Mouse (Mus musculus): ENCODE results near the gene Zfhx3. TPM values are rescaled to one million over a fixed set of nuclear protein-coding genes. Genes with fewer than 3 reads are reported as not detected.
A peak's percentile ranks its signal among the peaks of the same experiment; 100 is the strongest.

Zfhx3 gene
- total RNA-seq, 2 experiments from 2014 or later, result 3.4 to 4.3 TPM

GRCm38 (mm10) chr8:108317532-108318093 is 375.2 kb downstream of the Zfhx3 start:
- DNase-seq (ENCODE audit: extremely low spot score in 1 of 2, low spot score in 1 of 2), result no peak

DNA sequence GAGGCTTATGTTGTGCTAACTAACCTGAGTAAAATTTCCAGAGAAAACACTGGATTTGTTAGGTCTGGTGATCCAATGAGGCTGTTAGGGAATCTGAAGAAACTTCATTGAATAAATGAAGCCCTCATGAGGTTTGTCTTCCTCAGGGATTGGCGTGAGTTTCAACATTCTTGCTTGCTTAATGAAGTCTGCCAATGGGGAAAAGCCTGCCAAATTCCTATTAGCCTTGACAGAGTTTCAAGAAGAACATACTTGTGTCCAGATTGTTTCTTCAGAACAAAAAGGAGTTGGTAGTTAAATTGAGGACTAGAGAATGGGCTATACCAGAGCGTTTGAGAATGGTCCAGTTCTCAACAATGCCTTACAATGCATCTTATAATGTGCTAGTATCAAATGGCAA is 385.3 kb downstream of the Zfhx3 start:
- no peak for DNase-seq (ENCODE audit: extremely low spot score in 1 of 2, low spot score in 1 of 2)

DNA sequence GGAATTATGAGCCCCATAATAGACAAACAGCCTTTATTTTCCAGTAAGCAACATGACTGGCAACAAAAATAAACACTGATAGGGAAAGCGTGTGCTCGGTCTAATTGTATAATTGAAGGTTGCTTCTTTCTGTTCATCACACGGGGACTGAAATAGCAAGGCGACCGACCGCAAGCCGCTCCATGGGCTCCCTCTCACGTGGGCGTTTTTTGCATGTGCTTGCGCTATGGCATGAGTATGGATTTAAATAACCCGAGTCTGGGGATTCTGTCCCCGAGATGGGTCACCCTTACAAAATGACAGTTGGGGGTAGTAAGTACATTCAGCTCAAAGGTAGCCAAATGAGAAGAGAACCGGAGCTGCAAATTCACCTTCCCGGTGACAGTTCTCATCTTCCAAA is 405.9 kb downstream of the Zfhx3 start:
- DNase-seq (ENCODE audit: extremely low spot score in 1 of 2, low spot score in 1 of 2), result no peak

DNA sequence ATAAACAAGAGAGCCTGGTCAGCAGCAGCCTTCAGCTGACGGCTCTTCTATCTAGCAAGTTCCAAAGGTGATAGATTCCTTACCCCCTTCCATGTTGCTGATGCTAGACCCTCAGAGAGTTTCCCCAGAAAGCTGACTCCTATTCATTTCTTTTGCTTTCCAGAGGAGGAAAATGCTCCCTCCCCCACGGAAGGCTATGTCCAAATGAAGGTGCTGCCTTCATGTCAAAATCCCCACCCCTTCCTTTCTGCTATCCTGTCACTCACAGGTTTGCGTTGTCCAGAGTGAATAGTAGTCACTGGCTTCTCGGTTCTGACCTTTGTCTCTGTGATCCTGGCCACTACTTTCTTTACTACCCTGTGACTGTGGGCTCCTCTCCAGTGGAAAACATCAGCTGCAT is 406.3 kb downstream of the Zfhx3 start:
- DNase-seq (ENCODE audit: extremely low spot score in 1 of 2, low spot score in 1 of 2), result no peak

DNA sequence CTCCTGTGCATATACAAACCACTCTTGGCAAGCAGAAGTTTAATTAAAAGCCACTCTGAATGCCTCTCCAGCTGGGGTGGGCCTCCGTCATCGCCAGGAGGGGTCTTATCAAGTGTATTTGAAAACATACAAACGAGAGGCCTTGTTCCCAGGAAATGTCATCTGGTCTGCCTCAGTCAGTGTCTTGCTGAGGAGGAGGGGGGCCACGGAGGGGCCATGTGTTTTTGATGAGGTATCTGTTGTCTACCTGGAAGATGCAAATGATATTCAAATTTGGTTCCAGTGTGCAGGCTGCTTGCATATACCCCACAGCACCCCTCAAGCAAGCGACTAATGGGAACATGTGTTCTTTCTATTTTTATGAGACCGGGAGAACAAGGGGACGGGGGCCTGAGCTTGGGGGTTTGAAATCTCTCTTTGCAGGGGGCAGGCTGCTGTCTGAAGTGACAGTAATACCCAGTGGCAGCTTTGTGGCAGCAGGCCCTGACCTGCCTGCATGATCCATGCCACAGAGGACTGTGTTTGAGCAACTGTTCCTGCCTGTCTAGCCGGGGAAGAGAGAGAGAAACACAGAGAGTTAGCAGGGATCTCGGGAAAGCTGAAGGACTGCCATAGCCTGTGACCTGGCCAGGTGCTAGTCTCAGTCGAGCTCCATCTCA is 412.8 kb downstream of the Zfhx3 start:
- DNase-seq (ENCODE audit: extremely low spot score in 1 of 2, low spot score in 1 of 2), result no peak

DNA sequence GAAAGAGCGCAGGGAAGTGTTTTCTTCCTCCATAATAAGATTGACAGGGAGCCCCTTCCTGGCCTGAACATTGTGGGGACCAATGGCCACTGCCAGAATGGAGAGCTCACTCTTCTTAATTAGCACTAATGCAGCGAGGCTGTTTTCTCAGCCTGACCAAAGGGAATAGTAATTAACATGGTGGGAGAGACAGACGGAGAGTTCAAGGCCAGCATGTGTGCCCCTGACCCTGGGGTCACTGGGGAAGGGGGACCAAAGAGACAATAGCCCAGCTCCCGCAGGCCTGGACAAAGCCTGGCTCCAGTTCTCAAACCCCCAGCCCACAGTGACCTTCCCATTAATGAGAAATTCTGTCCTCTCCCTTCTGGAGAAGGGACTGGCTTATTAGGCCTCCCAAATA is 419.0 kb downstream of the Zfhx3 start:
- DNase-seq (ENCODE audit: extremely low spot score in 1 of 2, low spot score in 1 of 2), result no peak

GRCm38 (mm10) chr8:108362421-108362820 is 420.0 kb downstream of the Zfhx3 start:
- DNase-seq (ENCODE audit: extremely low spot score in 1 of 2, low spot score in 1 of 2), result no peak

DNA sequence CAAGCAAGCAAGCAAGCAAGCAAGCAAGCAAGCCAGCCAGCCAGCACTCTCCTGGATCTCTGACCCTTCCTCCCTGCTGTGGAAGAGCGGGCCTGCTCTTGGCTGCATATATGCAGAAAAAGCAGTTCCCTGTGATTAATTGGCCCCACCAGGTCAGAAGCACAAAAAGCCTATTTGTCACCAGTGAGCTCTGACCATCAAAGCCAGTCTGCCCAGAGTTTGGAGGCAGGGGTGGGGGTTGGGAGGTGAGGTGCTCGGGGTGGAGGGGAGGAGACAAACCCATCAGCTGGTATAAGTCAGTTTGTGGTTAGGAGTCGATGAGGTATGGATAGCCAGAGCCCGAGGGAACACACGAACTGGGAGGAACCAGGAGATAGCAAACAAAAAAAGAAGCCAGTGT is 421.0 kb downstream of the Zfhx3 start:
- DNase-seq (ENCODE audit: extremely low spot score in 1 of 2, low spot score in 1 of 2), result no peak

DNA sequence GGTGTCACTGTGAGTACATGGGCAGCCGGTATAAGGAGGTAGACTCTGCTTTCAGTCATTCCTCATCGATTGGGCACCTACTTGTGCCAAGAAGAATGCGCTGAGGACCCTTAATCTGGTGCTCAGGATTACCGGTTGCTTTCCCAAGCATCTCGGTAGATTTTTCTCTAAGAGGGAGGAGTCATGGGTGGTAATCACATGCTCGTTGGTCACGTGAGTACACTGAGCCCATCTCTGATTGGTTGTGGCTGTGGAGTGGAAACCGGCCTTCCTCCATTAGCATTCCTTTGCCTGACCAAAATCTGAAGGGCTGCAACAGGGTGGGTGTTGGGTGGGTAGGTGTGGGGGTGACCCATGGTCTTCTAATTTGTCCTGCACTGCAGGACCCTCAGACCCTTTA is 421.4 kb downstream of the Zfhx3 start:
- no peak for DNase-seq (ENCODE audit: extremely low spot score in 1 of 2, low spot score in 1 of 2)

- no peak for DNase-seq (ENCODE audit: extremely low spot score in 1 of 2, low spot score in 1 of 2)
Observed at GRCm38 (mm10) chr8:108369081-108369480, 426.6 kb downstream of the Zfhx3 start.

DNA sequence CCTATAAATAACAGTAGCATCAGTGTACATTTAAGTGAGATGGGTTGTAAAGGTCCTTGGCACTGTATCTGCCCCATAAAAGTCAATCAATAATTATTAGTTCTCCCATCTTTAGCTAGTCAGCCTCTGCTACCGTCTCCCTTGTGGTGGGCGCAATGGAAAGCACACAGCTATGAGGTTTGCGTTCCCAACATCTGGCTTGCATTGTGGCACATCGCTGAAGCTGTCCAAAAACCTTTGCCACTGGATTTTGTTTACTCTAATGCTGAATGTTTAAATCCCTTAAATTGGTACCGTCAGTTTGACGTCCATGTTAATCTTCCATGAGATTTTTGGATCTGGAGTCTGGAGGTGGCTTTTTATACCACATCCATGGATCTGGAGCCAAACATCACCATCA is 428.3 kb downstream of the Zfhx3 start:
- DNase-seq (ENCODE audit: extremely low spot score in 1 of 2, low spot score in 1 of 2), result no peak

GRCm38 (mm10) chr8:108373046-108373445 is 430.6 kb downstream of the Zfhx3 start:
- no peak for DNase-seq (ENCODE audit: extremely low spot score in 1 of 2, low spot score in 1 of 2)

DNA sequence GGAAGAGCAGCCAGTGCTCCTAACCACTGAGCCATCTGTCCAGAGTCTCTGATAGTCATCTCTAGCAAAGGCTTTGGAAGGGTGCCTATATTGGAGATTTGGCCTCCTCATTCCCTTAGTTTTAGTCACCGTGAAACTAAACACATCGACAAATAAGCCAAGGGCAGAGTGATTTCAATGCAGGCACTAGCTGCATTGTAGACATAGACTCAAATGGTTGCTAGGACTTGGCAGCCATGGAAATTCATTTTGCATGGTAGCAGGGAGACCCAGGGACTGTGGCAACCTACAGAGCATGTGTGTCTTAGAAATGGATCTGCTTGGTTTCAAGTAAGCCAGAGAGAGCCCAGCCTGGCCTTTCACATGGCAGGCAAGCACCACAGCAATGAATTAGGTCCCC is 435.6 kb downstream of the Zfhx3 start:
- DNase-seq (ENCODE audit: extremely low spot score in 1 of 2, low spot score in 1 of 2), result no peak

DNA sequence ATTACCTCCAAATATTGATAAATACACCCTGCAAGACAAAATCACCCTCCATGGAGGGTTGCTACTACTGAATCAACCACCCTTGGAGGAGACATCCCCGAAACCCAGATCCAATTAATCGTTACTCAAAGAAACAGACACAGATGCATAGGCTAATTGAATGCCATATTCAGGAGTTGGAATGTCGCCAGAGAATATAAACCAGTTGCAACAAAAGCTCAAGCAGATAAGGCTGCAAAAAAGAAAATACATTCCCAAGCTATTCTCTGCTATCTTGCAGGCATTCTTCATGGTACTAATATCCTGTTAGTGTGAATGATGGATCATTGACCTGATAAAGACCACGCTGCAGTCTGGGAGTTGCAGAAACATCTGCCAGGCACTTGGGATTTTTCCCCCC is 440.7 kb downstream of the Zfhx3 start:
- DNase-seq (ENCODE audit: extremely low spot score in 1 of 2, low spot score in 1 of 2), result no peak

- DNase-seq (ENCODE audit: extremely low spot score in 1 of 2, low spot score in 1 of 2), result no peak
Observed at GRCm38 (mm10) chr8:108387160-108387912, 444.9 kb downstream of the Zfhx3 start.

DNA sequence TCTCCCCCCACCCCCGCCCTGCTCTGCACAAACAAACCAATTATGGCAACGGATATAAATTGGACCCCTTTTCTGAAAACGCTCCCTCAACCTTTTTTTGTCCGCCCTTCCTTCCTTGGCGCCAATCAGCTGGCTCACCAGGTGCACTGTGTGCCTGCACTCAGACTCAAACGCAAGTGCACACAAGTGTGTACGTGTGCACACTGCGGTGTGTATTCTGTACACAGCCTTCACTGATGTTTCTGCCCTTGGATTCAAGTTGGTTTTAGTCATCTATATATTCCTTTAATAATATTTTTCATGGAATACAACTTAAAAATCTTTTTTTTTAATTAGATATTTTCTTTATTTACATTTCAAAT is 445.4 kb downstream of the Zfhx3 start:
- DNase-seq (ENCODE audit: extremely low spot score in 1 of 2, low spot score in 1 of 2), result no peak

DNA sequence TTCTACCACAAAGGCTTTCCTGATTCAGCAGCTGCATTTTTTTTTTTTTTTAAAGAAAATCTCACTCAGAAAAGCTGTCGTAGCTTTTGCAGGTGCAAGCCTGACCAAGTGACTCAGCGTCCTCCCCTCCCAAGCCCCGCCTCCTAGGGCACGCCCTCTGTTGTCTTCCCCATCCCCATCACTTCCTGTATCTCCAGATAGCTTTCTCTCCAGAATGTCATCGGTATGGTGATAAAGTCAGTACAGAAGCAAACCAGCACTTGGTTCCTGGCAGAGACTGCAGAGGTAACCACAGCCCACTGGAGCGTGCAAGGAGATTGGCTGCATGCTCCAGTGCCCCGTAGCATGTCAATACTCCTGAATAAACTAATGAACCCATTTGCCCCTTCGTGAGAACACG is 450.5 kb downstream of the Zfhx3 start:
- no peak for DNase-seq (ENCODE audit: extremely low spot score in 1 of 2, low spot score in 1 of 2)

- DNase-seq (ENCODE audit: extremely low spot score in 1 of 2, low spot score in 1 of 2), result no peak
Observed at GRCm38 (mm10) chr8:108402149-108402548, 459.7 kb downstream of the Zfhx3 start.

- peak; percentile 19 to 37 for DNase-seq (ENCODE audit: extremely low spot score in 1 of 2, low spot score in 1 of 2)
Observed at GRCm38 (mm10) chr8:108406716-108407494, 464.5 kb downstream of the Zfhx3 start.

DNA sequence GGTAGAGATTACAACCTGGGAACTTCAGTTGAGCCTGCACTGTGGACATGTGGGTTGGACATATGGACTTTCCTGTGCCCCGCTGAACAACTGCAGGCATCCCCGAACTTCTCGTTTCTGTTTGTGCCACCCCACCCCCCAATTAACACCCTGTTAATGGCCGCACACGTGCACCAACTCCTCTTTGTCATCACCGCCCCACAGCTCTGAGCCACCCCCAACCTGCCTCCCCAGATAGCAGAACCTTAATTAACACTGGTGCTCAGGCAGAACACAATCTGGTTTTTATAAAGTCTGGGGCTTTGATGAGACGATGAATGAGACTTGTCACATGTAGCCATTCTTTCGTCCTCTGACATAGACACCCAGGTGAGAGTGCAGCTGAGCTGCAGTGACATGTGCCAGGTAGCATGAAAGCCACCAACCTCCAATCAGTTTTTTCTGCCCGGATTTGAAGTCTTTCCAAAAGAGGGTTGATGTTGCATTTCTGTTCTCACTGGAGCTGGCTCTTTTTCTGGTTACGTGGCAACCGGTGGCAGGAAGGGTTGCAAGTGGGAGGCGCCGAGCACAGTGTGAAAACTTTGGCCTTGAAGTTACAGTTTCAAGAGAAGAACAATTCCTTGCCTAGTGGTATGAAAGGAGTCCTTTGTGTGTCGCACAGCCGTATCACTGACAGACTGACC is 476.9 kb downstream of the Zfhx3 start:
- DNase-seq (ENCODE audit: extremely low spot score in 1 of 2, low spot score in 1 of 2), result peak in 1 of 2 experiments; percentile 15

GRCm38 (mm10) chr8:108422521-108422920 is 480.1 kb downstream of the Zfhx3 start:
- DNase-seq (ENCODE audit: extremely low spot score in 1 of 2, low spot score in 1 of 2), result no peak

All from layer of hippocampus, postnatal 25 days (tissue).